ENCODE assay signal across 20 mouse cellular contexts in genomic region chr12:30467186-30467585, GRCm38 (mm10).
DNase-seq lines count a peak whose midpoint lies in the region; ATAC-seq lines count a peak whose summit lies in the region.
"Had no signal": no experiment of that assay in that cellular context is flagged by ENCODE, and none has a peak within 500 bp of the region (broad histone marks: within the 10 kb centered on the region; RNA-seq: fewer than 3 reads in every experiment).

No protein-coding gene starts in this region.

- H3K36me3 ChIP-seq in midbrain, embryonic 13.5 days = no peaks in the 10 kb centered on the region
- no peaks in the 10 kb centered on the region for H3K36me3 ChIP-seq in midbrain, embryonic 11.5 days (ENCODE audit: control insufficient read depth, insufficient read depth, low read length)
- H3K36me3 ChIP-seq: heart, embryonic 15.5 days; hindbrain, embryonic 12.5 days; limb, embryonic 12.5 days; neural tube, embryonic 15.5 days had no signal

- peaks cover 10% of the 10 kb centered on the region for H3K4me1 ChIP-seq in midbrain, embryonic 13.5 days (replicated peaks)
- peaks cover 5% of the 10 kb centered on the region for H3K4me1 ChIP-seq in midbrain, embryonic 11.5 days (ENCODE audit: control insufficient read depth, insufficient read depth, low read length)
- H3K4me1 ChIP-seq: hindbrain, embryonic 12.5 days; limb, embryonic 12.5 days; neural tube, embryonic 15.5 days had no signal

- no peak overlapping the region for H3K4me3 ChIP-seq in midbrain, embryonic 13.5 days (replicated peaks)
- no peak overlapping the region for H3K4me3 ChIP-seq in midbrain, embryonic 11.5 days (ENCODE audit: low read depth, low read length)
- H3K4me3 ChIP-seq: heart, embryonic 15.5 days; hindbrain, embryonic 12.5 days; layer of hippocampus, adult 2 months; limb, embryonic 12.5 days; neural tube, embryonic 15.5 days had no signal

- no peaks in the 10 kb centered on the region for H3K27me3 ChIP-seq in midbrain, embryonic 13.5 days
- no peaks in the 10 kb centered on the region for H3K27me3 ChIP-seq in midbrain, embryonic 11.5 days (ENCODE audit: control insufficient read depth, insufficient read depth, low read length)
- H3K27me3 ChIP-seq: heart, embryonic 15.5 days; hindbrain, embryonic 12.5 days; neural tube, embryonic 15.5 days had no signal

- H3K9ac ChIP-seq in midbrain, embryonic 13.5 days (replicated peaks) = no peak overlapping the region
- no peak overlapping the region for H3K9ac ChIP-seq in midbrain, embryonic 11.5 days (ENCODE audit: low read length)
- H3K9ac ChIP-seq: heart, embryonic 15.5 days; hindbrain, embryonic 12.5 days; limb, embryonic 12.5 days; liver, postnatal 0 days; neural tube, embryonic 15.5 days had no signal

- no peaks in the 10 kb centered on the region for H3K9me3 ChIP-seq in midbrain, embryonic 13.5 days
- H3K9me3 ChIP-seq in midbrain, embryonic 11.5 days (ENCODE audit: control insufficient read depth, low read length) = no peaks in the 10 kb centered on the region
- H3K9me3 ChIP-seq: heart, embryonic 15.5 days; hindbrain, embryonic 12.5 days; limb, embryonic 12.5 days; neural tube, embryonic 15.5 days had no signal

- intact Hi-C loops in gastrocnemius, postnatal 36 days (cut with DNase I) = no loop called here

- 0 out of 2 replicates have a peak overlapping the region, but pooled peaks have one; percentile 36 for H3K27ac ChIP-seq in midbrain, embryonic 13.5 days
- no peak overlapping the region for H3K27ac ChIP-seq in midbrain, embryonic 11.5 days (ENCODE audit: low read depth, low read length)
- H3K27ac ChIP-seq: heart, embryonic 15.5 days; hindbrain, embryonic 12.5 days; layer of hippocampus, adult 2 months; limb, embryonic 12.5 days; neural tube, embryonic 15.5 days had no signal

- peak; percentile 62 for DNase-seq in gastrocnemius, adult 18-20 months (ENCODE audit: low spot score)
- DNase-seq in gastrocnemius, postnatal 36 days = no peak
- DNase-seq in midbrain, embryonic 11.5 days (ENCODE audit: low spot score, missing footprints) = no peak
- DNase-seq in heart, adult 9 months (ENCODE audit: low spot score in 2 of 2) = peak; percentile 33 to 60
- peak; percentile 7 for DNase-seq in heart, postnatal 4 days
- DNase-seq in cerebellum, adult 18-20 months = no peak
- no peak for DNase-seq in frontal cortex, postnatal 36 days (ENCODE audit: low spot score in 2 of 2)
- DNase-seq: adrenal gland, postnatal 14 days; cerebellum, postnatal 10 days; kidney, postnatal 25 days; liver, postnatal 0 days had no signal

- no peak overlapping the region for H3K4me2 ChIP-seq in midbrain, embryonic 13.5 days (replicated peaks)
- no peak overlapping the region for H3K4me2 ChIP-seq in midbrain, embryonic 11.5 days
- H3K4me2 ChIP-seq: heart, embryonic 15.5 days; hindbrain, embryonic 12.5 days; limb, embryonic 12.5 days; liver, embryonic 11.5 days; neural tube, embryonic 15.5 days had no signal

- WGBS in midbrain, embryonic 13.5 days = 51% methylated on average over 7 of the region's 7 CpGs
- 69% methylated on average over 7 of the region's 7 CpGs for WGBS in midbrain, embryonic 11.5 days

- ATAC-seq in midbrain, embryonic 13.5 days = 0 out of 2 replicates have a peak, but pooled peaks have one; percentile 45
- ATAC-seq in midbrain, embryonic 11.5 days (ENCODE audit: low FRiP score) = no peak
- ATAC-seq: intestine, postnatal 0 days; liver, postnatal 0 days; lung, postnatal 0 days had no signal

Comparison
In these comparisons a context has a peak if more than half of its experiments do, and no peak if none do; other contexts are left out.
1. DNase-seq: peak in gastrocnemius, adult 18-20 months (single experiment), heart, adult 9 months (2 of 2) and heart, postnatal 4 days (single experiment); none in gastrocnemius, postnatal 36 days (0 of 2), midbrain, embryonic 11.5 days (single experiment), cerebellum, adult 18-20 months (0 of 2) and frontal cortex, postnatal 36 days (0 of 2).